Mouse (Mus musculus) heart, adult 2 months (tissue): ENCODE results near the gene Gm6356. TPM values are rescaled to one million over a fixed set of nuclear protein-coding genes. Genes with fewer than 3 reads are reported as not detected.
"Not testable (repeated sequence)": the region's sequence is repeated elsewhere in the genome, so short reads cannot be mapped to it uniquely, and the experiment has no call there.

Experiments
- DNase-seq, 2 experiments: peaks; one replicate each; pipeline ENCODE4 v3.0.0; 2021
- H3K27ac ChIP-seq: fragments of 200-600 bp; 2 replicates; pipeline ENCODE4 v1.8.1; 2022
- H3K27me3 ChIP-seq: fragments of 200-500 bp; 2 replicates; pipeline ENCODE4 v1.6.1; 2012; ENCODE audit warnings: mild to moderate bottlenecking, low read length, inconsistent platforms, mixed read lengths; ENCODE audit not compliant: control insufficient read depth, insufficient read depth
- H3K36me3 ChIP-seq: fragments of 200-500 bp; 2 replicates; pipeline ENCODE4 v1.6.1; 2012; ENCODE audit warnings: low read length, inconsistent platforms; ENCODE audit not compliant: control insufficient read depth, insufficient read depth
- H3K4me1 ChIP-seq: fragments of 200-500 bp; 2 replicates; pipeline ENCODE4 v1.6.1; 2011; ENCODE audit warnings: low read length; ENCODE audit not compliant: control insufficient read depth, insufficient read depth
- H3K4me3 ChIP-seq: fragments of 200-600 bp; 2 replicates; pipeline ENCODE4 v1.8.1; 2022
- H3K79me2 ChIP-seq: fragments of 200-500 bp; replicated peaks from 2 replicates; pipeline ENCODE4 v1.6.1; 2012; ENCODE audit warnings: mild to moderate bottlenecking, inconsistent platforms, low read length, moderate library complexity, mixed read lengths; ENCODE audit not compliant: control insufficient read depth, insufficient read depth
- H3K9ac ChIP-seq: fragments of 200-500 bp; 2 replicates; pipeline ENCODE4 v1.6.1; 2012; ENCODE audit warnings: low read depth, mild to moderate bottlenecking, control low read depth, inconsistent platforms, low read length, mixed read lengths
- WGBS: fragments of 180-500 bp; shearing (Covaris S2); methylation state at CpG from one replicate; pipeline ENCODE4 v1.1.7; 2018; 5-methylcytosine and 5-hydroxymethylcytosine counted together
- intact Hi-C: fragments of 180-260 bp; cut with DNase I; formaldehyde crosslinking; loops from one replicate; pipeline ENCODE4 v1.15.1; 2025
- long read RNA-seq: library from polyadenylated mRNA; stranded (forward); transcript quantifications from one replicate; pipeline ENCODE4 v2.0.0, GENCODE M21; 2021
- polyA plus RNA-seq: library from polyadenylated mRNA; depleted of rRNA; stranded (reverse); fragments of >200 nt; gene quantifications from 2 replicates; pipeline ENCODE4 v1.2.3, GENCODE M21; 2012; rRNA removed
- total RNA-seq, 2 experiments: library from RNA; stranded (reverse); gene quantifications; 2 replicates each; pipeline ENCODE4 v1.2.3; 2021

The Gm6356 gene
- total RNA-seq, result not detected
- polyA plus RNA-seq, result not detected in 2 replicates
- long read RNA-seq, result 0 reads

DNA sequence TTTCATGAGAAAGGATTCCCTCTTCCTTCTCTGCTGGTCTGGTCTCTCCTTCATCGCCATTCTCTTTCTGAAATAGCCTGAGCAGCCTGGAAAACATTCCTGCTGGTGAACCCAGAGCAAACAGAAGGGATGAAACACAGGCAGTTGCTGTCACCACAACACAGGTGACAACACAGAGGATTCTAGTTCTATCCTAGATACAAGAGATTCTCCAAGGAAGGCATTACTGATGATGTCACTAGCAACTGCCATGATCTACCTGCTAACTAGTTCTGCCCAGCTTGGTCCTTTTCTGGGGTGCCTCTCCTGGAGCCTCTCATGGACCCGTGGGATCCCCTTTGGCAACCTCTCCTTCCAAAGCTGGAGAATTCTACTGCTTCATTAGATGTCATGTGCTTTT lies at the start of gene Gm6356:
TSS of gene Gm6356 (minus strand) at position 101 of the 400 bp plus-strand sequence.
- intact Hi-C loops, H3K79me2 ChIP-seq: not testable (repeated sequence)
- 28% methylated on average over 1 of the region's 2 CpGs for WGBS

More for the DNA sequence above, at the start of gene Gm6356:
- DNase-seq, H3K36me3 ChIP-seq, H3K4me1 ChIP-seq, H3K9ac ChIP-seq, H3K4me3 ChIP-seq, H3K27ac ChIP-seq, H3K27me3 ChIP-seq: not testable (repeated sequence)

Other genes with a start within 250 kb of the Gm6356 start
- under 1 TPM in 1 of 2 experiments, not detected in 1; 0.32 TPM for gene Gm3636, start 231.5 kb downstream of the Gm6356 start, total RNA-seq
- gene Gm3636, start 231.5 kb downstream of the Gm6356 start, polyA plus RNA-seq, result 0.15 and 0.76 TPM in 2 replicates
- not detected for gene Gm8362, start 199.4 kb downstream of the Gm6356 start, total RNA-seq
- not detected in 2 replicates for gene Gm8362, start 199.4 kb downstream of the Gm6356 start, polyA plus RNA-seq
- not detected for gene Gm3642, start 133.5 kb downstream of the Gm6356 start, total RNA-seq
- not detected in 2 replicates for gene Gm3642, start 133.5 kb downstream of the Gm6356 start, polyA plus RNA-seq
- not detected for gene Gm3667, start 83.9 kb downstream of the Gm6356 start, total RNA-seq
- gene Gm3667, start 83.9 kb downstream of the Gm6356 start, polyA plus RNA-seq, result 0.25 TPM in 1 of 2 replicates, not detected in the other
- not detected for gene Gm10406, start 53.6 kb upstream of the Gm6356 start, total RNA-seq
- 0.33 TPM in 1 of 2 replicates, not detected in the other for gene Gm10406, start 53.6 kb upstream of the Gm6356 start, polyA plus RNA-seq
- not detected for gene Gm3685, start 71.2 kb upstream of the Gm6356 start, total RNA-seq
- not detected in 2 replicates for gene Gm3685, start 71.2 kb upstream of the Gm6356 start, polyA plus RNA-seq
- under 1 TPM in 1 of 2 experiments, not detected in 1; 0.30 TPM for gene Gm3696, start 126.8 kb upstream of the Gm6356 start, total RNA-seq
- not detected in 2 replicates for gene Gm3696, start 126.8 kb upstream of the Gm6356 start, polyA plus RNA-seq
- not detected for gene Gm6676, start 151.6 kb upstream of the Gm6356 start, total RNA-seq
- gene Gm6676, start 151.6 kb upstream of the Gm6356 start, polyA plus RNA-seq, result not detected in 2 replicates
- gene Gm3512, start 200.7 kb upstream of the Gm6356 start, total RNA-seq, result under 1 TPM in 1 of 2 experiments, not detected in 1; 0.11 TPM
- 0.21 TPM in 1 of 2 replicates, not detected in the other for gene Gm3512, start 200.7 kb upstream of the Gm6356 start, polyA plus RNA-seq
- gene Gm16434, start 220.7 kb upstream of the Gm6356 start, total RNA-seq, result not detected
- gene Gm16434, start 220.7 kb upstream of the Gm6356 start, polyA plus RNA-seq, result not detected in 2 replicates